Mouse (Mus musculus) ES-Bruce4 (cell line): ENCODE data around the gene Mre11a. TPM values are rescaled to one million over a fixed set of nuclear protein-coding genes. Genes with fewer than 3 reads are reported as not detected.
A peak's percentile ranks its signal among the peaks of the same experiment; 100 is the strongest.

Experiments used
- H3K27ac ChIP-seq: 2 replicates; pipeline ENCODE4 v1.5.1; 2012; ENCODE audit warnings: low read length, inconsistent platforms; ENCODE audit not compliant: insufficient read depth
- H3K27me3 ChIP-seq: 2 replicates; pipeline ENCODE4 v1.6.1; 2012; ENCODE audit warnings: mild to moderate bottlenecking, low read length, inconsistent platforms; ENCODE audit not compliant: control insufficient read depth, poor library complexity, insufficient read depth, severe bottlenecking
- H3K36me3 ChIP-seq: 2 replicates; pipeline ENCODE4 v1.6.1; 2012; ENCODE audit warnings: inconsistent platforms, mild to moderate bottlenecking, low read length, moderate library complexity; ENCODE audit not compliant: control insufficient read depth, poor library complexity, insufficient read depth, severe bottlenecking
- H3K4me1 ChIP-seq: one replicate; pipeline ENCODE4 v1.8.1; 2011; ENCODE audit warnings: low read length; ENCODE audit not compliant: control insufficient read depth, insufficient read depth
- H3K4me3 ChIP-seq: 2 replicates; pipeline ENCODE4 v1.5.1; 2011; ENCODE audit warnings: low read depth, mild to moderate bottlenecking, low read length
- H3K9ac ChIP-seq: 2 replicates; pipeline ENCODE4 v1.6.1; 2012; ENCODE audit warnings: low read depth, mild to moderate bottlenecking, inconsistent platforms; ENCODE audit not compliant: poor library complexity, severe bottlenecking
- H3K9me3 ChIP-seq: replicated peaks from 2 replicates; pipeline ENCODE4 v1.6.1; 2012; ENCODE audit warnings: mild to moderate bottlenecking, low read length, inconsistent platforms; ENCODE audit not compliant: control insufficient read depth, poor library complexity, insufficient read depth, severe bottlenecking
- CTCF ChIP-seq: IDR thresholded peaks from one replicate; pipeline ENCODE4 v1.8.1; 2011; ENCODE audit warnings: low read depth, low read length
- EP300 ChIP-seq: IDR thresholded peaks from 2 replicates; pipeline ENCODE4 v1.6.1; 2011; ENCODE audit warnings: low read depth, low read length; ENCODE audit not compliant: insufficient read depth
- POLR2A ChIP-seq: IDR thresholded peaks from one replicate; pipeline ENCODE4 v1.8.1; 2011; ENCODE audit warnings: low read length; ENCODE audit not compliant: insufficient read depth
- polyA plus RNA-seq: library from polyadenylated mRNA; stranded (reverse); fragments of >200 nt; gene quantifications from 2 replicates; pipeline ENCODE4 v1.2.4, GENCODE M21; 2011; ENCODE audit warnings: low read depth; ENCODE audit not compliant: missing spikeins, insufficient read depth, insufficient read length

The Mre11a gene
- polyA plus RNA-seq, 1 experiment: 142 TPM

- H3K36me3 ChIP-seq: no peaks in the 10 kb centered on the region
- H3K4me3 ChIP-seq: no peak overlapping the region
- no peaks in the 10 kb centered on the region for H3K9me3 ChIP-seq
- H3K9ac ChIP-seq: no peak overlapping the region
- TF ChIP-seq POLR2A (no peak), EP300 (no peak), CTCF (no peak)
- H3K4me1 ChIP-seq: no peaks in the 10 kb centered on the region
- no peak overlapping the region for H3K27ac ChIP-seq
- no peaks in the 10 kb centered on the region for H3K27me3 ChIP-seq
These were observed 73.8 kb downstream of the Mre11a start for GRCm38 (mm10) chr9:14858170-14858706.

DNA sequence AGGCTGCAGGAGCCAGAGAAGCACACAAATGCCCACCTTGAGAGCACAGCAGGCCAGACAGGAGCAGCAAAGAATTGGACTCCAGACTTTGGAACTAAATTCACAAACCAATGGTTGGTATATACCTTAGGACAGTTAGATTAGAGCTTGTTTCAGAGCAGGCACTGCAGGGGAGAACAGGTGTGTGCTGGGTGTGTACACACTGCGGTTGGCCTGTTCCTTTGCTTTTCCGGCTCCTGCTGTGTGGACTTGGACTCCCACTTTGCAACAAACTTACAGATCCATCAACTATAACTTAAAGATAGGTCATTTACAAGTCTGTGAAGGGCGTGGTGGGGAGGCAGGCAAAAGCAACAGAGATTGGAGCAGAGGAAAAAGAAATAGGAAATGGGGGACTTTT is 74.3 kb downstream of the Mre11a start:
- no peaks in the 10 kb centered on the region for H3K4me1 ChIP-seq
- no peak overlapping the region for H3K9ac ChIP-seq
- no peaks in the 10 kb centered on the region for H3K27me3 ChIP-seq
- no peak for TF ChIP-seq EP300
- no peak for TF ChIP-seq POLR2A
- no peak for TF ChIP-seq CTCF
- no peak overlapping the region for H3K27ac ChIP-seq
- H3K4me3 ChIP-seq: no peak overlapping the region
- H3K36me3 ChIP-seq: no peaks in the 10 kb centered on the region
- H3K9me3 ChIP-seq: no peaks in the 10 kb centered on the region

GRCm38 (mm10) chr9:14859868-14860639 is 75.6 kb downstream of the Mre11a start, which contains the start of gene Gpr83:
Gpr83 (plus strand) TSS chr9:14860210.
- Histone ChIP-seq H3K27ac (no peak within 1 kb of the TSS), H3K36me3 (no peaks in the 10 kb centered on the region), H3K27me3 (no peaks in the 10 kb centered on the region), H3K9ac (peak within 1 kb of the TSS; percentile 30; the same call in 1 of the 2 replicates), H3K4me3 (peak within 1 kb of the TSS; percentile 31), H3K9me3 (no peaks in the 10 kb centered on the region), H3K4me1 (no peaks in the 10 kb centered on the region)
- TF ChIP-seq POLR2A (no peak), CTCF (no peak), EP300 (no peak)

GRCm38 (mm10) chr9:14863126-14863525 is 78.7 kb downstream of the Mre11a start:
- Histone ChIP-seq H3K27ac (no peak overlapping the region), H3K4me1 (no peaks in the 10 kb centered on the region), H3K9me3 (no peaks in the 10 kb centered on the region), H3K27me3 (no peaks in the 10 kb centered on the region), H3K36me3 (no peaks in the 10 kb centered on the region), H3K4me3 (no peak overlapping the region), H3K9ac (no peak overlapping the region)
- TF ChIP-seq EP300 (no peak), POLR2A (no peak), CTCF (no peak)

- Histone ChIP-seq H3K27me3 (no peaks in the 10 kb centered on the region), H3K27ac (no peak overlapping the region), H3K4me3 (no peak overlapping the region), H3K9ac (no peak overlapping the region), H3K36me3 (no peaks in the 10 kb centered on the region), H3K9me3 (no peaks in the 10 kb centered on the region), H3K4me1 (no peaks in the 10 kb centered on the region)
- TF ChIP-seq EP300: no peak
These were observed 80.3 kb downstream of the Mre11a start for GRCm38 (mm10) chr9:14864726-14865125.

DNA sequence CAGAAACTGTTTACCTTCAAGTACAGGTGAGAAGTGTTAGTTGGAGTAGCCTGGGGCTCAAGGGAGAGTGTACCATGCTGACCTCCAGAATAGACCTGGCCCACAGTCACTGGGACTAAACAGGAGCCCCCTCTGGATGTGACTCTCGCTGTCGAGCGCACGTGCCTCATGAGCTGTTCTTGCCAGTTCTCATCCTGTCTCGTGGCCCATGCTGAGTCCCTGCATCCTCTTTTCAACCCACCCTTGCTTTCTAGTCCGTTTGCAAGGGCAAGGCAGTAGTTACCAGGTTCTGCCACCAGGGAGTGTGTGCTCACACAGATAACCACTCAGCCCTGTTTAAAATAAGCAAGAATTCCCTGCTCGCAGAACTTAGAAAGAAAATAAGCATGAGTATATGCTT is 82.5 kb downstream of the Mre11a start:
- Histone ChIP-seq H3K4me1 (no peaks in the 10 kb centered on the region), H3K27me3 (no peaks in the 10 kb centered on the region), H3K27ac (no peak overlapping the region), H3K9ac (no peak overlapping the region), H3K9me3 (no peaks in the 10 kb centered on the region), H3K36me3 (no peaks in the 10 kb centered on the region), H3K4me3 (no peak overlapping the region)
- TF ChIP-seq POLR2A: no peak
- peak; percentile 25 for TF ChIP-seq CTCF
